Mouse (Mus musculus): ENCODE results near the gene Gpr162.

DNA sequence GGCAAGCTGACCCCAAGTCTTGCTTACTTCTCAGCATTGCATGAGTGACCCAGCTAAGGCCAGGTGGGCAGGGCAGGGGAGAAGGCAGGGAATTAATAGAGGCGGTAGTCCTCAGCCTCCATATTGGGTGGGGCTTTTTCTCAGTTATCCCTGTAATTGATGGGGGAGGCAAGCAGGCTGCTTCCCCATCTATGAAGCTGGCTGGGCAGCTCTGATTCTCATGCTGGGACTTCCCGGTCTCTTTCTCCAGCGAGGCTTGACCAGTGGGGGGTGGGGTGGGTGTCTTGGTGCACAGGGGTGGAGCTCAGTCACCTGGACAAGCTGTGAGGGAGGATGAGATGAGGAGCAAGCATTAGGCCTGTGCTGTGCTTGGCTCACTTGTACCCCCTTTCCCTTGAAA is 2.0 kb downstream of the Gpr162 start:
- TF ChIP-seq POU5F1 (IDR thresholded peaks at IDR 0.05; ENCODE audit: borderline replicate concordance, low read length) = no peak
- no peak for TF ChIP-seq CTCF (conservative IDR thresholded peaks at IDR 0.05; ENCODE audit: low read length)

Measured in E14TG2a.4 (cell line).